Mouse (Mus musculus) testis, postnatal 10 days (tissue): ENCODE measurements around the gene Srxn1.

Experiments
- DNase-seq: peaks from one replicate; pipeline ENCODE4 v3.0.0; 2021; ENCODE audit warnings: low spot score

Gene Srxn1

GRCm38 (mm10) chr2:152159487-152159886 lies 54.2 kb downstream of the Srxn1 start:
- DNase-seq: no peak
